In genomic region chr17:30648770-30649169, GRCm38 (mm10) we compare ENCODE assay signal across 15 mouse cellular contexts. TPM values are rescaled to one million over a fixed set of nuclear protein-coding genes. Genes with fewer than 3 reads are reported as not detected.
DNase-seq lines count a peak whose midpoint lies in the region; ATAC-seq and TF ChIP-seq lines count a peak whose summit lies in the region.
"Had no signal": no experiment of that assay in that cellular context is flagged by ENCODE, and none has a peak within 500 bp of the region (broad histone marks: within the 10 kb centered on the region; RNA-seq: fewer than 3 reads in every experiment).

No protein-coding gene starts in this region.

- ATAC-seq in kidney, embryonic 16.5 days (ENCODE audit: low FRiP score, low TSS enrichment): no peak

- peak; percentile 21; the same call in 1 of the 2 replicates for TF ChIP-seq CTCF in kidney, adult 2 months (conservative IDR thresholded peaks at IDR 0.05; ENCODE audit: insufficient read depth, insufficient read length, low read depth, low read length)

- no peaks in the 10 kb centered on the region for H3K27me3 ChIP-seq in kidney, adult 2 months (replicated peaks; ENCODE audit: control insufficient read depth, insufficient read depth, low read length)
- no peaks in the 10 kb centered on the region for H3K27me3 ChIP-seq in kidney, embryonic 16.5 days (ENCODE audit: insufficient read depth, low read length)
- H3K27me3 ChIP-seq: limb, embryonic 15.5 days had no signal

- no peak overlapping the region for H3K27ac ChIP-seq in kidney, adult 2 months (ENCODE audit: insufficient read depth, low read depth, low read length)
- H3K27ac ChIP-seq in kidney, embryonic 16.5 days (ENCODE audit: low read length): no peak overlapping the region
- H3K27ac ChIP-seq: forebrain, embryonic 10.5 days; limb, embryonic 15.5 days had no signal

- H3K4me1 ChIP-seq in kidney, adult 2 months (ENCODE audit: control insufficient read depth, insufficient read depth, low read length): no peaks in the 10 kb centered on the region
- H3K4me1 ChIP-seq in kidney, embryonic 16.5 days (ENCODE audit: insufficient read depth, low read length): no peaks in the 10 kb centered on the region
- H3K4me1 ChIP-seq: forebrain, embryonic 10.5 days; limb, embryonic 15.5 days had no signal

- TF ChIP-seq POLR2A in kidney, adult 2 months (IDR thresholded peaks at IDR 0.05; ENCODE audit: low read depth, low read length): no peak

- no peaks in the 10 kb centered on the region for H3K36me3 ChIP-seq in kidney, adult 2 months (ENCODE audit: control insufficient read depth, insufficient read depth, low read length)
- no peaks in the 10 kb centered on the region for H3K36me3 ChIP-seq in kidney, embryonic 16.5 days (ENCODE audit: insufficient read depth, low read length)
- H3K36me3 ChIP-seq: forebrain, embryonic 10.5 days; limb, embryonic 15.5 days had no signal

- peaks cover 8% of the 10 kb centered on the region for H3K9me3 ChIP-seq in kidney, embryonic 16.5 days (ENCODE audit: low read length)
- H3K9me3 ChIP-seq: limb, embryonic 15.5 days had no signal

- H3K9ac ChIP-seq in kidney, embryonic 16.5 days (replicated peaks; ENCODE audit: low read length): no peak overlapping the region
- H3K9ac ChIP-seq: limb, embryonic 15.5 days had no signal

- WGBS in kidney, adult 2 months: 95% methylated on average over 3 of the region's 3 CpGs
- WGBS in kidney, embryonic 16.5 days: 94% methylated on average over 3 of the region's 3 CpGs

- no peak overlapping the region for H3K4me2 ChIP-seq in kidney, embryonic 16.5 days (replicated peaks; ENCODE audit: low read depth, low read length)
- H3K4me2 ChIP-seq: limb, embryonic 15.5 days had no signal

- DNase-seq in kidney, adult 2 months: no peak
- peak; percentile 41 for DNase-seq in thymus, postnatal 4 days
- no peak for DNase-seq in thymus, adult 18-20 months
- DNase-seq in c-Kit-negative CD71-positive TER-119-positive erythroid progenitor cells, embryonic 14.5 days (ENCODE audit: low read depth, low spot score): peak; percentile 24
- DNase-seq in urinary bladder, postnatal 14 days (ENCODE audit: low spot score): no peak
- no peak for DNase-seq in heart, adult 11 months
- DNase-seq in ovary, adult 18-20 months (ENCODE audit: low spot score): no peak
- DNase-seq: adrenal gland, postnatal 14 days; cerebellum, adult 2 months; heart, adult 18-20 months; kidney, adult 18-20 months; layer of hippocampus, postnatal 36 days had no signal

- no peak overlapping the region for H3K4me3 ChIP-seq in kidney, adult 2 months (ENCODE audit: insufficient read depth, low read depth, low read length)
- H3K4me3 ChIP-seq in kidney, embryonic 16.5 days (ENCODE audit: low read length): no peak overlapping the region
- H3K4me3 ChIP-seq: forebrain, embryonic 10.5 days; limb, embryonic 15.5 days had no signal

RNA-seq across cellular contexts. Expression of gene Glo1, which starts 22.1 kb away (rescaled TPM):
- 66.6 and 89.0 TPM in 2 replicates for polyA plus RNA-seq in kidney, adult 2 months (2012; rRNA removed)
- 216 and 222 TPM in 2 replicates for polyA plus RNA-seq in kidney, embryonic 16.5 days (2015; fragmentation: Nextera tagmentation; extraction: Ambion mirVana)

RNA-seq across cellular contexts. Expression of gene Dnah8, which starts 24.6 kb away (rescaled TPM):
- 0.30 and 1.2 TPM in 2 replicates for polyA plus RNA-seq in kidney, adult 2 months (2012; rRNA removed)
- 0.82 and 1.2 TPM in 2 replicates for polyA plus RNA-seq in kidney, embryonic 16.5 days (2015; fragmentation: Nextera tagmentation; extraction: Ambion mirVana)

Comparison
In these comparisons a context has a peak if more than half of its experiments do, and no peak if none do; other contexts are left out.
1. DNase-seq: peak in thymus, postnatal 4 days (single experiment) and c-Kit-negative CD71-positive TER-119-positive erythroid progenitor cells, embryonic 14.5 days (single experiment); none in kidney, adult 2 months (single experiment), thymus, adult 18-20 months (0 of 2), urinary bladder, postnatal 14 days (single experiment), heart, adult 11 months (single experiment) and ovary, adult 18-20 months (single experiment).